Mouse (Mus musculus): ENCODE measurements around the gene Xrcc5.

DNA sequence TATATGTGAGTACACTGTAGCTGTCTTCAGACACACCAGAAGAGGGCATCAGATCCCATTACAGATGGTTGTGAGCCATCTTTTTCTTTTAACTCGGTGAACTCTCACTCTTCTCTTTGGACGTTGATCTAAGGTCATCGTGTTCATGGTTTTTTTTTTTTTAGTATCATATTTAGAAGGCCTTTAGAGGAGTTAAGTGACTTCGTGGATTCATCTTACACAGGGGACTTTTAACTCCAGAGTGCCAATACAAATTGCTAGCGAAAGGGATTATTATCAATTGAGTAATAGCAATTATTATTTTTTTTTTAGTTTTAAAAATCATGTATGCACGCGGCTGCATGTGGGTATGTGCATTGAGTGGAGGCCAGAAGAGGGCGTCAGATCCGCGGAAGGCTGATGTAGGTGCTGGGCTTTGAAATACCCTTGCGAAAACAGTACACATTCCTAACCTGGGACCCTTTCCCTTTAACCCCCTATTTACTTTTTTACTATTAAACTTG is 491 bp upstream of the Xrcc5 start:
- TF ChIP-seq POLR2A (IDR thresholded peaks at IDR 0.05; ENCODE audit: control insufficient read depth, extremely low read depth, insufficient read depth, low read length, poor library complexity) (no peak), CTCF (IDR thresholded peaks at IDR 0.05; ENCODE audit: borderline replicate concordance, control insufficient read depth, extremely low read depth, insufficient read depth, low read length, poor library complexity) (no peak)

All from thymus, adult 2 months (tissue).